Mouse (Mus musculus) regulatory T cell (primary cell): ENCODE measurements around the gene Chmp6.

Experiments used
- in situ Hi-C: fragments of 300-600 bp; cut with MboI, MseI; formaldehyde crosslinking; loops from one replicate; pipeline ENCODE4 v1.15.1; 2025; ENCODE audit warnings: high pct_unique_total_duplicates

Chmp6 gene

GRCm38 (mm10) chr11:119913291-119913934 lies at the start of gene Chmp6:
Gene Chmp6, plus strand, starts transcription at chr11:119913441.
- in situ Hi-C loops = no loop called here

GRCm38 (mm10) chr11:119866837-119867236 lies 46.4 kb upstream of the Chmp6 start:
- in situ Hi-C loops = no loop called here

GRCm38 (mm10) chr11:119868138-119868537 lies 45.1 kb upstream of the Chmp6 start:
- in situ Hi-C loops = no loop called here

- in situ Hi-C loops = no loop called here
Measured at GRCm38 (mm10) chr11:119868556-119868955, 44.7 kb upstream of the Chmp6 start.

- in situ Hi-C loops = no loop called here
Measured at GRCm38 (mm10) chr11:119871141-119871540, 42.1 kb upstream of the Chmp6 start.

- in situ Hi-C loops = no loop called here
Measured at GRCm38 (mm10) chr11:119873643-119874042, 39.6 kb upstream of the Chmp6 start.

- in situ Hi-C loops = no loop called here
Measured at GRCm38 (mm10) chr11:119874841-119875240, 38.4 kb upstream of the Chmp6 start.

- in situ Hi-C loops = no loop called here
Measured at GRCm38 (mm10) chr11:119875685-119876084, 37.6 kb upstream of the Chmp6 start.

GRCm38 (mm10) chr11:119877124-119877523 lies 36.1 kb upstream of the Chmp6 start:
- in situ Hi-C loops = no loop called here

- in situ Hi-C loops = no loop called here
Measured at GRCm38 (mm10) chr11:119879573-119879972, 33.7 kb upstream of the Chmp6 start.

GRCm38 (mm10) chr11:119883646-119884045 lies 29.6 kb upstream of the Chmp6 start:
- in situ Hi-C loops = no loop called here

GRCm38 (mm10) chr11:119889966-119890365 lies 23.3 kb upstream of the Chmp6 start:
- in situ Hi-C loops = no loop called here

- in situ Hi-C loops = no loop called here
Measured at GRCm38 (mm10) chr11:119891601-119892215, 21.5 kb upstream of the Chmp6 start.

- in situ Hi-C loops = no loop called here
Measured at GRCm38 (mm10) chr11:119893667-119894236, 19.5 kb upstream of the Chmp6 start.

GRCm38 (mm10) chr11:119894634-119895033 lies 18.6 kb upstream of the Chmp6 start:
- in situ Hi-C loops = loop anchor here (5.0 kb wide), 1 partner anchor 392 kb away; no protein-coding TSS in a partner anchor

GRCm38 (mm10) chr11:119897041-119897440 lies 16.2 kb upstream of the Chmp6 start:
- in situ Hi-C loops = loop anchor here (5.0 kb wide), 1 partner anchor 395 kb away; no protein-coding TSS in a partner anchor

- in situ Hi-C loops = loop anchor here (5.0 kb wide), 1 partner anchor 397 kb away; no protein-coding TSS in a partner anchor
Measured at GRCm38 (mm10) chr11:119898976-119899375, 14.3 kb upstream of the Chmp6 start.

- in situ Hi-C loops = no loop called here
Measured at GRCm38 (mm10) chr11:119901174-119901573, 12.1 kb upstream of the Chmp6 start.

- in situ Hi-C loops = no loop called here
Measured at GRCm38 (mm10) chr11:119902891-119903290, 10.3 kb upstream of the Chmp6 start.

GRCm38 (mm10) chr11:119904621-119905286 lies 8.5 kb upstream of the Chmp6 start:
- in situ Hi-C loops = no loop called here

GRCm38 (mm10) chr11:119905794-119906193 lies 7.4 kb upstream of the Chmp6 start:
- in situ Hi-C loops = no loop called here

- in situ Hi-C loops = no loop called here
Measured at GRCm38 (mm10) chr11:119907006-119907650, 6.1 kb upstream of the Chmp6 start.
